Mouse (Mus musculus) liver, adult 2 months (tissue): Measurements from ENCODE around the gene Dlgap4.

Experiments
- CTCF ChIP-seq: fragments of 200-500 bp; IDR thresholded peaks from 2 replicates; pipeline ENCODE4 v1.5.1; 2011; ENCODE audit warnings: low read depth, low read length, control low read depth
- POLR2A ChIP-seq: fragments of 200-500 bp; IDR thresholded peaks from 2 replicates; pipeline ENCODE4 v1.6.1; 2011; ENCODE audit warnings: low read length, control low read depth; ENCODE audit not compliant: insufficient read depth; ENCODE audit errors: extremely low read depth

DNA sequence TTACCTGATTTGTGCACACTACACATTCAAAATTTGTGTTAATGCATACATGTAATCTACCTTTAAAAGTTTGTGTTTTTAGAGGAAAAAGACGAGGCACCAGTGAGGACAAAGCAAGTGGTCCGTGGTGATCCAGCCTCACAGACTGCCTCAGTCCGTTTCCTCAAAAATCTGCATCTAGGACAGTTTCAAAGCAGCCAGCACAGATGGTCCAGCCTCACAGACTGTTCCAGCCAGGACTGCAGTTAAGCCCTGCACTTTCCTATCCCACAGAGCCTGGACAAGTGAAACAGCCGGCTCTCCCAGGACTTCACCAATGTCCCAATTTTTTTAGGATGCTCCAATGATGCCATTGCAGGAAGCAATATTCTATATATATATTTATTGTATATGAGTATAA lies 187.5 kb downstream of the Dlgap4 start:
- TF ChIP-seq CTCF (no peak), POLR2A (no peak)
